Mouse (Mus musculus): Measurements from ENCODE around the gene Ctsq.
"Not testable (repeated sequence)": the region's sequence is repeated elsewhere in the genome, so short reads cannot be mapped to it uniquely, and the experiment has no call there.

The Ctsq gene

GRCm38 (mm10) chr13:61040531-61040930, at the start of gene Ctsq:
Gene Ctsq (minus strand): TSS chr13:61040631.
- no peak for DNase-seq (ENCODE audit: low read depth, low spot score)

GRCm38 (mm10) chr13:61022785-61023184, 17.6 kb downstream of the Ctsq start:
- no peak for DNase-seq (ENCODE audit: low read depth, low spot score)

GRCm38 (mm10) chr13:61021844-61022243, 18.6 kb downstream of the Ctsq start:
- DNase-seq (ENCODE audit: low read depth, low spot score), result no peak

GRCm38 (mm10) chr13:61010171-61010570, 30.3 kb downstream of the Ctsq start:
- DNase-seq (ENCODE audit: low read depth, low spot score), result no peak

GRCm38 (mm10) chr13:61005859-61006258, 34.6 kb downstream of the Ctsq start, which contains the start of gene Ctsj:
Gene Ctsj (minus strand): TSS chr13:61005959.
- no peak for DNase-seq (ENCODE audit: low read depth, low spot score)

- DNase-seq (ENCODE audit: low read depth, low spot score), result no peak
Measured at GRCm38 (mm10) chr13:60997600-60997999, 42.8 kb downstream of the Ctsq start.

GRCm38 (mm10) chr13:60986915-60987314, 53.5 kb downstream of the Ctsq start:
- DNase-seq (ENCODE audit: low read depth, low spot score), result not testable (repeated sequence)
